Mouse (Mus musculus) small intestine, adult 2 months (tissue): ENCODE data around the gene Gm49661. TPM values are rescaled to one million over a fixed set of nuclear protein-coding genes. Genes with fewer than 3 reads are reported as not detected.
A peak's percentile ranks its signal among the peaks of the same experiment; 100 is the strongest.

Experiments
- H3K27ac ChIP-seq: fragments of 200-500 bp; 2 replicates; pipeline ENCODE4 v1.5.1; 2012; ENCODE audit warnings: low read depth, low read length, control low read depth, inconsistent platforms; ENCODE audit not compliant: insufficient read depth
- H3K27me3 ChIP-seq: fragments of 200-500 bp; 2 replicates; pipeline ENCODE4 v1.6.1; 2012; ENCODE audit warnings: mild to moderate bottlenecking, moderate library complexity, low read length, inconsistent platforms; ENCODE audit not compliant: control insufficient read depth, insufficient read depth
- H3K36me3 ChIP-seq: fragments of 200-500 bp; 2 replicates; pipeline ENCODE4 v1.6.1; 2012; ENCODE audit warnings: mild to moderate bottlenecking, low read length, control low read depth, inconsistent platforms; ENCODE audit not compliant: control insufficient read depth, insufficient read depth
- H3K4me1 ChIP-seq: fragments of 200-500 bp; 2 replicates; pipeline ENCODE4 v1.6.1; 2012; ENCODE audit warnings: low read length, inconsistent platforms, mixed read lengths; ENCODE audit not compliant: control insufficient read depth, insufficient read depth, insufficient read length
- H3K4me3 ChIP-seq: fragments of 200-500 bp; 2 replicates; pipeline ENCODE4 v1.5.1; 2012; ENCODE audit warnings: low read depth, mild to moderate bottlenecking, control low read depth, inconsistent platforms, low read length, moderate library complexity
- CTCF ChIP-seq: fragments of 200-500 bp; IDR thresholded peaks from 2 replicates; pipeline ENCODE4 v1.5.1; 2012; ENCODE audit warnings: low read depth, mild to moderate bottlenecking, control low read depth, inconsistent platforms, low read length, moderate library complexity, mixed read lengths; ENCODE audit not compliant: insufficient replicate concordance, insufficient read length; ENCODE audit errors: extremely low read depth
- POLR2A ChIP-seq: fragments of 200-500 bp; IDR thresholded peaks from 2 replicates; pipeline ENCODE4 v1.6.1; 2012; ENCODE audit warnings: low read depth, mild to moderate bottlenecking, control low read depth, inconsistent platforms, low read length, moderate library complexity
- WGBS: fragments of 180-500 bp; shearing (Covaris S2); methylation state at CpG from one replicate; pipeline ENCODE4 v1.1.7; 2018; 5-methylcytosine and 5-hydroxymethylcytosine counted together
- polyA plus RNA-seq: library from polyadenylated mRNA; depleted of rRNA; stranded (reverse); fragments of >200 nt; gene quantifications from 2 replicates; pipeline ENCODE4 v1.2.3, GENCODE M21; 2012

The Gm49661 gene
- polyA plus RNA-seq, 1 experiment, result not detected

GRCm38 (mm10) chr8:84989311-84989731 is 20.1 kb upstream of the Gm49661 start:
- peak; percentile 31; the same call in 1 of the 2 replicates for TF ChIP-seq POLR2A
- TF ChIP-seq CTCF, result no peak
- H3K27me3 ChIP-seq, result no peaks in the 10 kb centered on the region
- WGBS, result 5% methylated on average over 15 of the region's 15 CpGs

GRCm38 (mm10) chr8:84987903-84988302 is 18.7 kb upstream of the Gm49661 start:
- Histone ChIP-seq H3K27me3 (no peaks in the 10 kb centered on the region), H3K36me3 (0 out of 2 replicates have a peak, but pooled peaks cover 2% of the 10 kb centered on the region), H3K4me1 (peaks cover 33% of the 10 kb centered on the region), H3K4me3 (no peak overlapping the region), H3K27ac (peak overlapping the region; percentile 10; the same call in 1 of the 2 replicates)
- TF ChIP-seq POLR2A (no peak), CTCF (no peak)
- 78% methylated on average over 2 of the region's 2 CpGs for WGBS

More at GRCm38 (mm10) chr8:84989311-84989731, 20.1 kb upstream of the Gm49661 start:
- Histone ChIP-seq H3K4me3 (peak overlapping the region; percentile 51), H3K36me3 (0 out of 2 replicates have a peak, but pooled peaks cover 2% of the 10 kb centered on the region), H3K4me1 (peaks cover 28% of the 10 kb centered on the region), H3K27ac (peak overlapping the region; percentile 79)

GRCm38 (mm10) chr8:84987388-84987787 is 18.2 kb upstream of the Gm49661 start:
- 0 out of 2 replicates have a peak, but pooled peaks cover 2% of the 10 kb centered on the region for H3K36me3 ChIP-seq
- 66% methylated on average over 5 of the region's 5 CpGs for WGBS
- H3K27ac ChIP-seq, result peak overlapping the region; percentile 10; the same call in 1 of the 2 replicates
- H3K27me3 ChIP-seq, result no peaks in the 10 kb centered on the region
- TF ChIP-seq CTCF (no peak), POLR2A (no peak)
- H3K4me3 ChIP-seq, result no peak overlapping the region
- H3K4me1 ChIP-seq, result peaks cover 38% of the 10 kb centered on the region

- 14% methylated on average over 8 of the region's 8 CpGs for WGBS
- H3K27me3 ChIP-seq, result no peaks in the 10 kb centered on the region
- peak overlapping the region; percentile 64 for H3K4me3 ChIP-seq
- H3K36me3 ChIP-seq, result no peaks in the 10 kb centered on the region
- H3K27ac ChIP-seq, result peak overlapping the region; percentile 80
- no peak for TF ChIP-seq CTCF
- no peak for TF ChIP-seq POLR2A
- peaks cover 47% of the 10 kb centered on the region for H3K4me1 ChIP-seq
Observed at GRCm38 (mm10) chr8:84986379-84986945, 17.2 kb upstream of the Gm49661 start.

GRCm38 (mm10) chr8:84985684-84986378 is 16.6 kb upstream of the Gm49661 start:
- Histone ChIP-seq H3K27ac (peak overlapping the region; percentile 80), H3K4me3 (peak overlapping the region; percentile 64), H3K27me3 (no peaks in the 10 kb centered on the region), H3K4me1 (peaks cover 49% of the 10 kb centered on the region), H3K36me3 (no peaks in the 10 kb centered on the region)
- no peak; the same call in 1 of the 2 replicates for TF ChIP-seq POLR2A
- WGBS, result under 1% methylated on average over 53 of the region's 53 CpGs

- Histone ChIP-seq H3K4me3 (peak overlapping the region; percentile 64), H3K27ac (peak overlapping the region; percentile 80), H3K4me1 (peaks cover 55% of the 10 kb centered on the region), H3K27me3 (no peaks in the 10 kb centered on the region), H3K36me3 (no peaks in the 10 kb centered on the region)
- 2% methylated on average over 23 of the region's 23 CpGs for WGBS
- no peak for TF ChIP-seq CTCF
- TF ChIP-seq POLR2A, result no peak
Observed at GRCm38 (mm10) chr8:84985049-84985683, 15.9 kb upstream of the Gm49661 start.
